Mouse (Mus musculus): ENCODE measurements at regions not wholly inside any gene's neighbourhood (a gene's known extent, or its start where the extent isn't known, plus 50 kb on each side); places are given as distances from the start of the nearest gene placed in this dataset.

GRCm38 (mm10) chr17:84107497-84107896, 80.2 kb downstream of the Zfp36l2 start:
- no peak for DNase-seq

GRCm38 (mm10) chr17:84104242-84104641, 83.5 kb downstream of the Zfp36l2 start:
- peak; percentile 94 for DNase-seq

GRCm38 (mm10) chr17:84103344-84103743, 84.4 kb downstream of the Zfp36l2 start:
- peak; percentile 97 for DNase-seq

- DNase-seq = peak; percentile 95
Observed at GRCm38 (mm10) chr17:84101652-84102051, 86.1 kb downstream of the Zfp36l2 start.

- DNase-seq = peak; percentile 98
Observed at GRCm38 (mm10) chr17:84100523-84100922, 87.2 kb downstream of the Zfp36l2 start.

GRCm38 (mm10) chr17:84099737-84100136, 88.0 kb downstream of the Zfp36l2 start:
- peak; percentile 97 for DNase-seq

- DNase-seq = peak; percentile 94
Observed at GRCm38 (mm10) chr17:84097871-84098430, 89.8 kb downstream of the Zfp36l2 start.

GRCm38 (mm10) chr17:84097286-84097685, 90.5 kb downstream of the Zfp36l2 start:
- peak; percentile 84 for DNase-seq

GRCm38 (mm10) chr17:84096345-84097260, 91.1 kb downstream of the Zfp36l2 start:
- peak; percentile 97 for DNase-seq

- peak; percentile 85 for DNase-seq
Observed at GRCm38 (mm10) chr17:84095829-84096228, 91.9 kb downstream of the Zfp36l2 start.

GRCm38 (mm10) chr17:84095089-84095488, 92.7 kb downstream of the Zfp36l2 start:
- DNase-seq = peak; percentile 91

GRCm38 (mm10) chr17:84086394-84086793, 101.4 kb downstream of the Zfp36l2 start:
- peak; percentile 92 for DNase-seq

- peak; percentile 99 for DNase-seq
Observed at GRCm38 (mm10) chr17:84085721-84086120, 102.0 kb downstream of the Zfp36l2 start.

- DNase-seq = peak; percentile 96
Observed at GRCm38 (mm10) chr17:84085232-84085631, 102.5 kb downstream of the Zfp36l2 start.

- peak; percentile 99 for DNase-seq
Observed at GRCm38 (mm10) chr17:84083307-84084263, 104.2 kb downstream of the Zfp36l2 start.

GRCm38 (mm10) chr17:84082571-84082970, 105.2 kb downstream of the Zfp36l2 start:
- DNase-seq = peak; percentile 93

GRCm38 (mm10) chr17:84081751-84082352, 105.9 kb downstream of the Zfp36l2 start:
- peak; percentile 98 for DNase-seq

GRCm38 (mm10) chr17:84075081-84075938, 112.4 kb downstream of the Zfp36l2 start:
- DNase-seq = peak; percentile 85

GRCm38 (mm10) chr17:84074000-84074782, 113.6 kb downstream of the Zfp36l2 start:
- DNase-seq = peak; percentile 97

- peak; percentile 91 for DNase-seq
Observed at GRCm38 (mm10) chr17:84072426-84073030, 115.2 kb downstream of the Zfp36l2 start.

Measured in heart, adult 11 months (tissue).